Mouse (Mus musculus) kidney, embryonic 16.5 days (tissue): Measurements from ENCODE around the gene Afap1. TPM values are rescaled to one million over a fixed set of nuclear protein-coding genes. Genes with fewer than 3 reads are reported as not detected.

Experiments used
- ATAC-seq: fragments of 200-750 bp; cut with Nextera tagmentation; 2 replicates; pipeline ENCODE4 v1.8.0; 2017; ENCODE audit warnings: moderate TSS enrichment; ENCODE audit not compliant: low FRiP score, low TSS enrichment
- H3K27ac ChIP-seq: fragments of 300-500 bp; sonication (generic); 2 replicates; pipeline ENCODE4 v1.5.1; 2014; ENCODE audit warnings: low read length
- H3K27me3 ChIP-seq: fragments of 300-500 bp; sonication (generic); 2 replicates; pipeline ENCODE4 v1.6.1; 2014; ENCODE audit warnings: low read length, control low read depth, mixed read lengths; ENCODE audit not compliant: insufficient read depth
- H3K36me3 ChIP-seq: fragments of 300-500 bp; sonication (generic); 2 replicates; pipeline ENCODE4 v1.6.1; 2014; ENCODE audit warnings: low read length, control low read depth, mixed read lengths; ENCODE audit not compliant: insufficient read depth
- H3K4me1 ChIP-seq: fragments of 300-500 bp; sonication (generic); 2 replicates; pipeline ENCODE4 v1.6.1; 2014; ENCODE audit warnings: low read length, control low read depth, mixed read lengths; ENCODE audit not compliant: insufficient read depth
- H3K4me2 ChIP-seq: fragments of 300-500 bp; sonication (generic); replicated peaks from 2 replicates; pipeline ENCODE4 v1.6.1; 2014; ENCODE audit warnings: low read depth, low read length
- H3K4me3 ChIP-seq: fragments of 300-500 bp; sonication (generic); 2 replicates; pipeline ENCODE4 v1.5.1; 2014; ENCODE audit warnings: mild to moderate bottlenecking, low read length
- H3K9ac ChIP-seq: fragments of 300-500 bp; sonication (generic); replicated peaks from 2 replicates; pipeline ENCODE4 v1.6.1; 2014; ENCODE audit warnings: low read length
- H3K9me3 ChIP-seq: fragments of 300-500 bp; sonication (generic); 2 replicates; pipeline ENCODE4 v1.6.1; 2016; ENCODE audit warnings: low read length, control low read depth
- WGBS: fragments of 180-500 bp; shearing (Covaris S2); extraction: QIAGEN DNeasy Blood & Tissue Kit; methylation state at CpG from one replicate; pipeline ENCODE4 v1.1.7; 2014; 5-methylcytosine and 5-hydroxymethylcytosine counted together
- polyA plus RNA-seq: library from polyadenylated mRNA; unstranded; fragments of >200 nt; fragmentation: Nextera tagmentation; extraction: Ambion mirVana; gene quantifications from 2 replicates; pipeline ENCODE4 v1.2.1, GENCODE M21; 2015

Gene Afap1
- polyA plus RNA-seq, 1 experiment from 2014 or later = 22.8 TPM

GRCm38 (mm10) chr5:35965036-35965435 lies 71.9 kb downstream of the Afap1 start:
- no peak for ATAC-seq
- no peak overlapping the region for H3K4me3 ChIP-seq
- WGBS = 80% methylated on average over 5 of the region's 5 CpGs
- H3K4me2 ChIP-seq = no peak overlapping the region
- H3K9ac ChIP-seq = no peak overlapping the region
- no peaks in the 10 kb centered on the region for H3K9me3 ChIP-seq
- H3K4me1 ChIP-seq = peaks cover 7% of the 10 kb centered on the region
- no peaks in the 10 kb centered on the region for H3K27me3 ChIP-seq
- peaks cover 72% of the 10 kb centered on the region for H3K36me3 ChIP-seq
- H3K27ac ChIP-seq = no peak overlapping the region

GRCm38 (mm10) chr5:35969857-35970256 lies 76.7 kb downstream of the Afap1 start:
- H3K9ac ChIP-seq = no peak overlapping the region
- H3K9me3 ChIP-seq = no peaks in the 10 kb centered on the region
- no peak overlapping the region for H3K4me2 ChIP-seq
- H3K27me3 ChIP-seq = no peaks in the 10 kb centered on the region
- H3K4me3 ChIP-seq = no peak overlapping the region
- H3K36me3 ChIP-seq = peaks cover 42% of the 10 kb centered on the region
- no peak for ATAC-seq
- H3K4me1 ChIP-seq = peaks cover 42% of the 10 kb centered on the region
- 50% methylated on average over 3 of the region's 3 CpGs for WGBS
- H3K27ac ChIP-seq = no peak overlapping the region

- H3K4me2 ChIP-seq = no peak overlapping the region
- no peaks in the 10 kb centered on the region for H3K27me3 ChIP-seq
- peaks cover 42% of the 10 kb centered on the region for H3K4me1 ChIP-seq
- H3K9ac ChIP-seq = no peak overlapping the region
- peak overlapping the region; percentile 50 for H3K27ac ChIP-seq
- no peaks in the 10 kb centered on the region for H3K9me3 ChIP-seq
- H3K36me3 ChIP-seq = peaks cover 35% of the 10 kb centered on the region
- WGBS = 36% methylated on average over 12 of the region's 12 CpGs
- H3K4me3 ChIP-seq = no peak overlapping the region
- ATAC-seq = peak; percentile 27; the same call in 1 of the 2 replicates
Observed at GRCm38 (mm10) chr5:35970380-35971105, 77.4 kb downstream of the Afap1 start.

- Histone ChIP-seq H3K36me3 (peaks cover 33% of the 10 kb centered on the region), H3K4me2 (no peak overlapping the region), H3K4me1 (peaks cover 42% of the 10 kb centered on the region), H3K9me3 (no peaks in the 10 kb centered on the region), H3K27ac (no peak overlapping the region; the same call in 1 of the 2 replicates), H3K4me3 (no peak overlapping the region), H3K27me3 (no peaks in the 10 kb centered on the region), H3K9ac (no peak overlapping the region)
- WGBS = 59% methylated on average over 10 of the region's 10 CpGs
- ATAC-seq = no peak
Observed at GRCm38 (mm10) chr5:35971841-35972578, 78.9 kb downstream of the Afap1 start.

- WGBS = 29% methylated on average over 7 of the region's 7 CpGs
Observed at GRCm38 (mm10) chr5:35972739-35973138, 79.6 kb downstream of the Afap1 start.

GRCm38 (mm10) chr5:35973800-35974199 lies 80.7 kb downstream of the Afap1 start:
- no peak overlapping the region for H3K4me3 ChIP-seq
- H3K27ac ChIP-seq = peak overlapping the region; percentile 81
- no peaks in the 10 kb centered on the region for H3K27me3 ChIP-seq
- H3K4me1 ChIP-seq = peaks cover 42% of the 10 kb centered on the region
- H3K9ac ChIP-seq = no peak overlapping the region
- no peak overlapping the region for H3K4me2 ChIP-seq
- 23% methylated on average over 12 of the region's 12 CpGs for WGBS
- no peaks in the 10 kb centered on the region for H3K9me3 ChIP-seq
- peak; percentile 55 for ATAC-seq
- peaks cover 36% of the 10 kb centered on the region for H3K36me3 ChIP-seq

More at GRCm38 (mm10) chr5:35972739-35973138, 79.6 kb downstream of the Afap1 start:
- H3K4me3 ChIP-seq = no peak overlapping the region
- no peak overlapping the region; the same call in 1 of the 2 replicates for H3K27ac ChIP-seq
- peak; percentile 14; the same call in 1 of the 2 replicates for ATAC-seq
- H3K4me2 ChIP-seq = no peak overlapping the region
- no peak overlapping the region for H3K9ac ChIP-seq
- no peaks in the 10 kb centered on the region for H3K9me3 ChIP-seq
- H3K36me3 ChIP-seq = peaks cover 32% of the 10 kb centered on the region
- peaks cover 42% of the 10 kb centered on the region for H3K4me1 ChIP-seq
- no peaks in the 10 kb centered on the region for H3K27me3 ChIP-seq

- Histone ChIP-seq H3K9me3 (no peaks in the 10 kb centered on the region), H3K36me3 (peaks cover 37% of the 10 kb centered on the region), H3K9ac (no peak overlapping the region), H3K4me2 (no peak overlapping the region), H3K4me1 (peaks cover 42% of the 10 kb centered on the region), H3K4me3 (no peak overlapping the region), H3K27ac (peak overlapping the region; percentile 81), H3K27me3 (no peaks in the 10 kb centered on the region)
- WGBS = 55% methylated on average over 15 of the region's 15 CpGs
- no peak for ATAC-seq
Observed at GRCm38 (mm10) chr5:35974265-35974664, 81.1 kb downstream of the Afap1 start.

- 11% methylated on average over 5 of the region's 5 CpGs for WGBS
- Histone ChIP-seq H3K9ac (no peak overlapping the region), H3K4me1 (peaks cover 28% of the 10 kb centered on the region), H3K9me3 (no peaks in the 10 kb centered on the region), H3K36me3 (peaks cover 32% of the 10 kb centered on the region), H3K4me3 (no peak overlapping the region), H3K27me3 (no peaks in the 10 kb centered on the region), H3K27ac (no peak overlapping the region), H3K4me2 (no peak overlapping the region)
- no peak for ATAC-seq
Observed at GRCm38 (mm10) chr5:35975681-35976080, 82.6 kb downstream of the Afap1 start.

GRCm38 (mm10) chr5:35980542-35980941 lies 87.4 kb downstream of the Afap1 start:
- Histone ChIP-seq H3K4me1 (peaks cover 2% of the 10 kb centered on the region; the same call in 1 of the 2 replicates), H3K4me3 (no peak overlapping the region), H3K9ac (no peak overlapping the region), H3K4me2 (no peak overlapping the region), H3K27ac (no peak overlapping the region), H3K36me3 (peaks cover 52% of the 10 kb centered on the region), H3K27me3 (no peaks in the 10 kb centered on the region), H3K9me3 (no peaks in the 10 kb centered on the region)
- ATAC-seq = no peak
- WGBS = 82% methylated on average over 5 of the region's 5 CpGs

- Histone ChIP-seq H3K9ac (no peak overlapping the region), H3K4me2 (no peak overlapping the region), H3K4me1 (peaks cover 2% of the 10 kb centered on the region; the same call in 1 of the 2 replicates), H3K27ac (no peak overlapping the region), H3K36me3 (peaks cover 55% of the 10 kb centered on the region), H3K4me3 (no peak overlapping the region), H3K9me3 (no peaks in the 10 kb centered on the region), H3K27me3 (no peaks in the 10 kb centered on the region)
- ATAC-seq = no peak
- 79% methylated on average over 5 of the region's 5 CpGs for WGBS
Observed at GRCm38 (mm10) chr5:35981341-35981740, 88.2 kb downstream of the Afap1 start.
